Mouse (Mus musculus) hindbrain, postnatal 0 days (tissue): ENCODE data around the gene Psmd7. TPM values are rescaled to one million over a fixed set of nuclear protein-coding genes. Genes with fewer than 3 reads are reported as not detected.
A peak's percentile ranks its signal among the peaks of the same experiment; 100 is the strongest.

Experiments used
- ATAC-seq: fragments of 200-750 bp; cut with Nextera tagmentation; 2 replicates; pipeline ENCODE4 v1.8.0; 2017; ENCODE audit warnings: mild to moderate bottlenecking, moderate TSS enrichment, moderate library complexity
- DNase-seq: peaks from one replicate; pipeline ENCODE4 v3.0.0-alpha.2; 2015; ENCODE audit warnings: low spot score
- H3K27ac ChIP-seq: fragments of 300-500 bp; sonication (generic); 2 replicates; pipeline ENCODE4 v1.5.1; 2014; ENCODE audit warnings: mild to moderate bottlenecking
- H3K27me3 ChIP-seq: fragments of 300-500 bp; sonication (generic); 2 replicates; pipeline ENCODE4 v1.6.1; 2014; ENCODE audit warnings: low read length, mixed read lengths; ENCODE audit not compliant: insufficient read depth
- H3K36me3 ChIP-seq: fragments of 300-500 bp; sonication (generic); 2 replicates; pipeline ENCODE4 v1.6.1; 2014; ENCODE audit warnings: low read length, mixed read lengths; ENCODE audit not compliant: insufficient read depth
- H3K4me1 ChIP-seq: fragments of 300-500 bp; sonication (generic); 2 replicates; pipeline ENCODE4 v1.6.1; 2014; ENCODE audit warnings: antibody characterized with exemption, low read length, mixed read lengths; ENCODE audit not compliant: insufficient read depth
- H3K4me2 ChIP-seq: fragments of 300-500 bp; sonication (generic); 2 replicates; pipeline ENCODE4 v1.6.1; 2014; ENCODE audit warnings: low read depth, mild to moderate bottlenecking, low read length, moderate library complexity, mixed read lengths
- H3K4me3 ChIP-seq: fragments of 300-500 bp; sonication (generic); 2 replicates; pipeline ENCODE4 v1.5.1; 2014; ENCODE audit warnings: low read length
- H3K9ac ChIP-seq: fragments of 300-500 bp; sonication (generic); replicated peaks from 2 replicates; pipeline ENCODE4 v1.6.1; 2014; ENCODE audit warnings: mild to moderate bottlenecking, low read length, moderate library complexity, mixed read lengths
- H3K9me3 ChIP-seq: fragments of 300-500 bp; sonication (generic); 2 replicates; pipeline ENCODE4 v1.6.1; 2016; ENCODE audit warnings: low read length, mixed read lengths
- CTCF ChIP-seq: IDR thresholded peaks from 2 replicates; pipeline ENCODE4 v1.5.1; 2016; ENCODE audit warnings: antibody characterized with exemption, control low read depth, low read depth
- WGBS: fragments of 180-500 bp; shearing (Covaris S2); extraction: QIAGEN DNeasy Blood & Tissue Kit; methylation state at CpG from one replicate; pipeline ENCODE4 v1.1.7; 2014; 5-methylcytosine and 5-hydroxymethylcytosine counted together
- polyA plus RNA-seq: library from polyadenylated mRNA; unstranded; fragments of >200 nt; fragmentation: Nextera tagmentation; extraction: Ambion mirVana; gene quantifications from 2 replicates; pipeline ENCODE4 v1.2.1, GENCODE M21; 2015
- total RNA-seq: library from RNA; depleted of rRNA; stranded (reverse); fragments of >200 nt; gene quantifications from 2 replicates; pipeline ENCODE4 v1.2.3, GENCODE M21; 2014

Gene Psmd7
- total and polyA plus RNA-seq, 2 experiments from 2014 or later, result 34.4 to 257 TPM

GRCm38 (mm10) chr8:107546817-107547216 is 41.4 kb downstream of the Psmd7 start:
- no peak overlapping the region for H3K4me3 ChIP-seq
- ATAC-seq (no peak), DNase-seq (no peak)
- H3K27me3 ChIP-seq, result no peaks in the 10 kb centered on the region
- no peaks in the 10 kb centered on the region for H3K4me1 ChIP-seq
- no peak overlapping the region for H3K9ac ChIP-seq
- no peak overlapping the region for H3K4me2 ChIP-seq
- 89% methylated on average over 8 of the region's 8 CpGs for WGBS
- no peaks in the 10 kb centered on the region for H3K9me3 ChIP-seq
- no peak overlapping the region for H3K27ac ChIP-seq
- no peak for TF ChIP-seq CTCF
- H3K36me3 ChIP-seq, result no peaks in the 10 kb centered on the region

- H3K4me1 ChIP-seq, result no peaks in the 10 kb centered on the region
- no peak overlapping the region for H3K4me3 ChIP-seq
- H3K9ac ChIP-seq, result no peak overlapping the region
- no peaks in the 10 kb centered on the region for H3K27me3 ChIP-seq
- DNase-seq, result no peak
- H3K9me3 ChIP-seq, result no peaks in the 10 kb centered on the region
- 0 out of 2 replicates have a peak, but pooled peaks cover under 1% of the 10 kb centered on the region for H3K36me3 ChIP-seq
- no peak overlapping the region for H3K27ac ChIP-seq
- no peak for TF ChIP-seq CTCF
- WGBS, result 80% methylated on average over 4 of the region's 4 CpGs
- H3K4me2 ChIP-seq, result no peak overlapping the region
- ATAC-seq, result no peak
Observed at GRCm38 (mm10) chr8:107546154-107546553, 42.1 kb downstream of the Psmd7 start.

DNA sequence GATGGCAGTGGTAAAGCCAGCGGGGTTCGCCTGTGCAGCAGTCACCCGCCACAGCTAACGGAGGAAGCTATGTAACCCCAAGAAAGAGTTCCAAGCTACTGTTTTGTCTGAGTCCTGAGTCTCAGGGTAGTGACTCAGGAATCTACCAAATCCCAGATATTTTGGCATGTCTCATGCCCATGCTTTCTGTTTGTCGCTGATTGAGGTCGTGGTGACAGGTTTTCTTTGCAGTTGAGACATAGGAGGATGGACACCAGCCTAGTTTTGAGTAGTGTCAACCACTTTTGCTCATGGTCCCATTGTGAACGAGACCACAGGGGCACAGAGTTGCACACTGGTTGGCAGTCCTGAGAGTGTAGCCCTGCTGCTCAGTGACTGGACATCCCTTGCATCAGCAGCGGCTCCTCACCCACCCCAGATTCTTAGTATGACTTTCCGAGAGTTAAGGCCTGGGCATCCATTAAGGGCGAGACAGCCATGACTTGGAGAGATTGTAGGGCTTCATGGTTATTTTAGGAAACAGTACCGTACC is 42.6 kb downstream of the Psmd7 start:
- no peak overlapping the region for H3K4me2 ChIP-seq
- no peaks in the 10 kb centered on the region for H3K4me1 ChIP-seq
- no peak overlapping the region for H3K4me3 ChIP-seq
- WGBS, result 90% methylated on average over 11 of the region's 11 CpGs
- TF ChIP-seq CTCF, result no peak
- ATAC-seq, result no peak
- no peak for DNase-seq
- 0 out of 2 replicates have a peak, but pooled peaks cover 5% of the 10 kb centered on the region for H3K36me3 ChIP-seq
- no peak overlapping the region for H3K27ac ChIP-seq
- no peaks in the 10 kb centered on the region for H3K27me3 ChIP-seq
- H3K9ac ChIP-seq, result no peak overlapping the region
- no peaks in the 10 kb centered on the region for H3K9me3 ChIP-seq

GRCm38 (mm10) chr8:107544651-107545174 is 43.6 kb downstream of the Psmd7 start:
- 0 out of 2 replicates have a peak, but pooled peaks cover 7% of the 10 kb centered on the region for H3K36me3 ChIP-seq
- H3K27me3 ChIP-seq, result no peaks in the 10 kb centered on the region
- peak; percentile 38; the same call in 1 of the 2 replicates for ATAC-seq
- DNase-seq, result no peak
- H3K4me3 ChIP-seq, result no peak overlapping the region
- WGBS, result 62% methylated on average over 10 of the region's 10 CpGs
- H3K9me3 ChIP-seq, result no peaks in the 10 kb centered on the region
- H3K9ac ChIP-seq, result no peak overlapping the region
- no peaks in the 10 kb centered on the region for H3K4me1 ChIP-seq
- TF ChIP-seq CTCF, result no peak
- H3K27ac ChIP-seq, result no peak overlapping the region
- H3K4me2 ChIP-seq, result no peak overlapping the region

DNA sequence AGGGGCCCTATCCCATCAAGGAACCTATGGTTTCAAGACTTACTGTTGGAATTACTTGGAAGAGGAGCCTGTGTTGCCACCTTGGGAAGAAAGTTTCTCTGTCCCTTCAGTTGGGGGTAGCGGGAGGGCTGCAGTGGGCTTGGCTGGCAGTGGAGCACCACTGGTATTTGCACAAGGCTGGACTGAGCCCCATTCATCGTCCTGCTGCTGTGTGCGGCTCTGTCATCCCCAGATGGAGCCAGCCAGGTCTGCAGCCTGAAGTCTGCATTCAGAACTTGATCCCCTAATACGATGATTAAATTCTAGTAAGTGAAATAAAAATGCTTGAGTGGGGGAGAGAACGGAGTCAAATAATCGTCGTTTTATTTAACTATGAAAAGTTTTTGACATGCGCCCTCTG is 44.1 kb downstream of the Psmd7 start:
- no peak for TF ChIP-seq CTCF
- ATAC-seq (no peak), DNase-seq (no peak)
- Histone ChIP-seq H3K9me3 (no peaks in the 10 kb centered on the region), H3K4me2 (no peak overlapping the region), H3K36me3 (0 out of 2 replicates have a peak, but pooled peaks cover 7% of the 10 kb centered on the region), H3K27ac (no peak overlapping the region; the same call in 1 of the 2 replicates), H3K9ac (no peak overlapping the region), H3K4me3 (no peak overlapping the region), H3K27me3 (no peaks in the 10 kb centered on the region), H3K4me1 (no peaks in the 10 kb centered on the region)
- 85% methylated on average over 8 of the region's 8 CpGs for WGBS

GRCm38 (mm10) chr8:107543714-107544113 is 44.5 kb downstream of the Psmd7 start:
- Histone ChIP-seq H3K36me3 (0 out of 2 replicates have a peak, but pooled peaks cover 7% of the 10 kb centered on the region), H3K27ac (no peak overlapping the region; the same call in 1 of the 2 replicates)
- 94% methylated on average over 10 of the region's 11 CpGs for WGBS

DNA sequence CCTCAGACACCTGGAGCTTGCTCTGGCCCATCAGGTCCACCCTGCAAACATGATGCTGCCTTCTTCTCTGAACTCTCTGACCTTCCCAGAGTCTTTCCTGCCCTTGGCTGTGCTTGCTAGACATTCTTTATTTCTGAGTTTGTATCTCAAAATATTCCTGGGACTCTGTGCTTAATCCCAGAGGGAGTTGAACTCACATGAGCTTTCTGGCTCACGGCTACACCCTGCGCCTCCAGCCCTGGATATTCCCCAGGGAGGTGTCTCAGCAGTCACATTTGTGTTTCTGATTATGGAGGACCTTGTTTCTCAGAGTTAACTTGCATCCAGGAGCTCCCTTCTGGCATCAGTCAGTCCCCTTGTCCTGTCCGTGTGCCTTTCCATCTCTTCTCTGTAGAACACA is 46.1 kb downstream of the Psmd7 start:
- no peak for TF ChIP-seq CTCF
- Histone ChIP-seq H3K9ac (no peak overlapping the region), H3K4me1 (no peaks in the 10 kb centered on the region), H3K36me3 (0 out of 2 replicates have a peak, but pooled peaks cover 7% of the 10 kb centered on the region), H3K9me3 (no peaks in the 10 kb centered on the region), H3K27me3 (no peaks in the 10 kb centered on the region), H3K4me3 (no peak overlapping the region), H3K27ac (no peak overlapping the region), H3K4me2 (no peak overlapping the region)
- no peak for DNase-seq
- no peak for ATAC-seq
- 86% methylated on average over 3 of the region's 3 CpGs for WGBS

More at GRCm38 (mm10) chr8:107543714-107544113, 44.5 kb downstream of the Psmd7 start:
- Histone ChIP-seq H3K4me3 (no peak overlapping the region), H3K4me2 (no peak overlapping the region), H3K9ac (no peak overlapping the region), H3K4me1 (no peaks in the 10 kb centered on the region), H3K27me3 (no peaks in the 10 kb centered on the region), H3K9me3 (no peaks in the 10 kb centered on the region)
- DNase-seq (no peak), ATAC-seq (no peak)
- TF ChIP-seq CTCF, result no peak
